Mouse (Mus musculus) gastrocnemius, postnatal 25 days (tissue): ENCODE measurements around the gene Sh3gl1. TPM values are rescaled to one million over a fixed set of nuclear protein-coding genes. Genes with fewer than 3 reads are reported as not detected.

Experiments used
- DNase-seq: peaks from one replicate; pipeline ENCODE4 v3.0.0; 2022
- total RNA-seq, 2 experiments: library from RNA; stranded (reverse); gene quantifications; 1 replicate in 1 of 2; 2 replicates in 1 of 2; pipeline ENCODE4 v1.2.3; 2021

Sh3gl1 gene
- total RNA-seq, 2 experiments from 2014 or later = 10.8 to 12.4 TPM

DNA sequence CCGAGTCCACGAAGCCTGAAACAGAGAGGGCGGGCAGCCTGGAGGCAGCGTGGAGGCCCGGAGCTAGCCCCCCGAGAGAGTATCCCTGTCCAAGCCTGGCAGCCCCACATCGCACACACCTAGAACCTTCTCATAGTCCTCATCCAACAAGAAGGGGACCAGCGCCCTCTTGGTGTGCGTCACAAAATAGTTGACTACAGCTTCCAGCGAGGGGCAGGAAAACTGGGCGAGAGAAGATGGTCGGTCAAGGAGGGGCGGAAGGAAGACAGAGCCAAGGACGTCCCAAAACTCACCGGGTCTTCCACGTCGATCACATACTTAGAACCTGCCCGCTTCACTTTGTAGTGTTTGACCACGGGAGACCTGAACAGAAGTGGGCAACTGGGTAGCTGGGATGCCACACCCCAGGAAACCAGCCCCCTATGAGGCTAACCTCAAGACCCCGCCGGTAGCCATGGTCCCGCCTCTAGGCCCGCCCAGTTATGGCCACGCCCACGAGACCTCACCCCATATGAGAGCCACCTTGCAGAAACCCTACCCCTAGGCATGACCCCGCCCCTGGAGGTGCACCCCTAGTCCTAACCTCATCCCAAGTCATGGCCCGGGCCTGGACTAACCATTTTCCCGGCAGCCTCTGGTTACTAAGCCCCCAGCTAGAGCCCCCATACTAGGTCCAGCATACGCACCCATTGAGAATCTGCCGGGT, 36.5 kb downstream of the Sh3gl1 start:
- DNase-seq = no peak

DNA sequence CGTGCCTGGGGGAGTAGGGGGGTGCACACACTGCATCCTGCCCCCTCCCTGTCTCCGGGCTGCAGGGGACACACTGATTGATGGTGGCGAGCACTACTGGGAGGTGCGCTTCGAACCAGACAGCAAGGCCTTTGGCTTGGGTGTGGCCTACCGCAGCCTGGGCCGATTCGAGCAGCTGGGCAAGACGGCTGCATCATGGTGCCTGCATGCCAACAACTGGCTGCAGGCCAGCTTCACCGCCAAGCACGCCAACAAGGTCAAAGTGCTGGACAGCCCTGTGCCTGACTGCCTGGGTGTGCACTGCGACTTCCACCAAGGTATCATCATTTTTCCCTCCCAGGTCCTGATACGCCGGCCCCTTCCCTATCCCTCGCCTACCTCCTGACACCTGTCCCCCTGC, 40.4 kb downstream of the Sh3gl1 start:
- no peak for DNase-seq

DNA sequence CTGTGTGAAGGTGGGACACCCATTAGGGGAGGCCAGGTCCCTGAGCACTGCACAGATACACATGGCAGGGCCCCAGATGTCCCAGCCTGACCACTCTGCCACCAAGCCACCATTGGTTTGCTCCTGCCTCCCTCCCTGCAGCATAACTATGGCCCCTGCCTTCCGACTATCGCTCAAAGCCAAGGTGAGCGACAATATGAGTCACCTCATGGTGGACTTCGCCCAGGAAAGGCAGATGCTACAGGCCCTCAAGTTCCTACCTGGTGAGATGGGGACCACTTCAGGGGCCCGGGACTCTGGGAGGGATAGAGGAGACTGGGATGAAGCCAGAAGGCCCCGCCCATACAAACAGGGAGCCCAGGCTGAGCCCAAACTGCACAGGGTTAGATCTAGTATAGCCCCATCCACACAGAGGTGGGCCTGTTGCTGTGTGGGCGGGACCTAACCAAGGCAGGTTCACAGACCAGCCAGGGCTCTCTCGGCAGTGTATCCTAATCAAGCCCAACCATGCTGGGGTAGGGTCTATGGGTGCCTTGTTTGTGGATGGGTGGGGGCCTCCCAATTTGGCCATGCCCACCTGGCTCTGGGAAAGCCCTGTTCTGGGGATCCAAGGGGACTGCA, 46.0 kb downstream of the Sh3gl1 start:
- DNase-seq = no peak

DNA sequence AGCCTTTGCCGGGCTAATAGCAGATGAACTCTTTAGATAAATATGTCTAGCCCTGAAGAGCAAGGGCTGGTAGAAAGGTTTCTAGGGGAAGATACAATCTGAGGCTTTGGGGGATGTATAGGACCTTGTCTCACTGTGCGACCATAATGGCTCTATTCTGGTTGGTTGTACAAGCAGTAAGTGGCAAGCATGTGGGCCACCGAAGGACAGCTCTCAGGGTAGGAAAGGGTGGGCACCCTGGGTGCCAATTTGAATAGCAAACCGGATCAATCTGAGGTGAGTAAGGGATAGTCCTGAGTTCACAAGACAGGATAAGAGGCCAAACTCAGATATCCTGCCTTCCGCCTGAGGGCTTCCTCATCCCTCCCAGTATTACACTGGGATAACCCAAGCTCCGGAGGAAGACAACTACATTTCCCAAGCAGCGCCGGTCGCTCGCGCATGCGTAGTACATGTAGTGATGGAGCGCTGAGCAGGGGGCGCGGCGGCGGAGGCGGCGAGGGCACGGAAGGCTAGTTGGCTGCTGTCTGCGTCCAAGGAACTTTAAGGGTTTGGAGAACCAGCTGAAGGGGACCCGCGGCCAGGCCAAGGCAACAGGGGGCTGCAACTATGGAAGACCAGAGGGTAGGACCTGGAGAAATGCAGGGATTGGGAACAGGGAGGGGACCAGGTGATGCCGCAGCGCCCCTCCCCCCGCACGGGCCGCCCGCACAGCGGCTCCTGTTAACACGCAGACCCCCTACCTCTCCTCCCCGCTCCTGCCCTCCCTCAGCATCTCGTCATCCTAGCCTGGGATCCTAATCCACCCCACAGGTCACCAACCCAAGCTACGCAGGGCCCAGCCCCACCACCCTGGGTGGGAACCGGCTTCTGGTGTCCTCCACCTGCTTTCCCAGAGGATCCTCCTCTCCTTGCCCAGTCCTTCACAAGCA, 50.1 kb downstream of the Sh3gl1 start, which contains the start of gene Fsd1:
Gene Fsd1 (plus strand): TSS at position 480 of the 932 bp plus-strand sequence.
- no peak for DNase-seq

DNA sequence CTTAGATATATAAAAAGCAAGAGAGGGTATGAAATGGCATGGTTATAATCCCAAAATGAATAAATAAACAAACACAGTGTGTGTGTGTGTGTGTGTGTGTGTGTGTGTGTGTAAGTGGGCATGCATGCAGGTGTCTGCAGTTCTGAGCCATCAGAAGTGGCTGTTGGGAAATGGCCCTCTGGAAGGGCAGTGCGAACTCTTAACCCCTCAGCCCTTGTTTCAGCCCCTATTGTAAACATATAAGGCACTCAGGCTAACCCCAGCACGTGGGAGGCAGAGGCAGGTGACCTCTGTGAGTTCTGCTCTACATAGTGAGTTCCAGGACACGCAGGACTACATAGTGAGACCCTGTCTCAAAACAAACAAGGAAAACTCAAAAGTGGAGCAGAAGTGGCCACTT, 59.1 kb downstream of the Sh3gl1 start:
- no peak for DNase-seq

DNA sequence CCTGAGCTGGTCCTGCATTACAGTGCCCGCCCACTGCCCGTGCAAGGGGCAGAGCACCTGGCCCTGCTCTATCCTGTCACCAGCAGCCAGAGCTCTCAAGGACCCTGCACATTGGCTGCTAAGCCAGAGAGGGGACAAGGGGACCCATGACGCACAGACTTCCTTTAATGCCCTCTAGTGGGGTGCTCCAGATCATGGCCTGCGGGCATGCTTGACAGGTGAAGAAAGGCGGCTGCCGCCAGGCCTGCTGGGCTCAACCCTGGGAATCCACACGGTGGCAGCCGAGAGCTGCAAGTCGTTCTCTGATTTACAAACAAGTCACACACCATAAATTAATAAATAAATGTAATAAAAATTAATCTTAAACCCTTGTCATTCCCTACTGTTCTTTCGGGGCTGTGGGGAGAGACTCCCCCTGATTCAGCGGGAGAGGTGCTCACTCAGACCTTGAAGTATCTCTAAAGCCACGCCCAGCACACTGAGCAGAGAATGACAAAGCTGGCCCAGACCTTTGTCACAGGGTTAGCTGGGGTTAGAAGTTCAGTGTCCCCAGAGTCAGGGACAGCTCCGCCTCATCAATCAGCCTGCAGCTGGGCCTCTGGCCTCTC, 60.1 kb downstream of the Sh3gl1 start:
- peak; percentile 58 for DNase-seq

DNA sequence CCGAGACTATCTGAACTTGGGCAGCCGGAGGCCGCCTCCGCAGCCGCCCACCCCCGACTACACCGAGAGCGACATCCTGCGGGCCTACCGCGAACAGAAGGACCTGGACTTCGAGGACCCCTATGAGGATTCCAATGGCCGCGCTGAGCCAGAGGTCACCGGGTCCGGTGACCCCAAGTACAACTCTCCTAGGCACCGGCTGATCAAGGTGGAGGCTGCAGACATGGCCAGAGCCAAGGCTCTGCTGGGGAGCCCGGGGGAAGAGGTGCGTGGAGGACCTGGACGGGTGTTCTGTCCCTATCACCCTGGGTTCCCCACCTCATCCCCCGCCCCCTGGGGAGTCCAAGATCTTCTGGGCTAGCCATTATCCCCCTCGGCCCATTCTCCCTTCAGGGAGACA, 65.0 kb downstream of the Sh3gl1 start:
- no peak for DNase-seq

DNA sequence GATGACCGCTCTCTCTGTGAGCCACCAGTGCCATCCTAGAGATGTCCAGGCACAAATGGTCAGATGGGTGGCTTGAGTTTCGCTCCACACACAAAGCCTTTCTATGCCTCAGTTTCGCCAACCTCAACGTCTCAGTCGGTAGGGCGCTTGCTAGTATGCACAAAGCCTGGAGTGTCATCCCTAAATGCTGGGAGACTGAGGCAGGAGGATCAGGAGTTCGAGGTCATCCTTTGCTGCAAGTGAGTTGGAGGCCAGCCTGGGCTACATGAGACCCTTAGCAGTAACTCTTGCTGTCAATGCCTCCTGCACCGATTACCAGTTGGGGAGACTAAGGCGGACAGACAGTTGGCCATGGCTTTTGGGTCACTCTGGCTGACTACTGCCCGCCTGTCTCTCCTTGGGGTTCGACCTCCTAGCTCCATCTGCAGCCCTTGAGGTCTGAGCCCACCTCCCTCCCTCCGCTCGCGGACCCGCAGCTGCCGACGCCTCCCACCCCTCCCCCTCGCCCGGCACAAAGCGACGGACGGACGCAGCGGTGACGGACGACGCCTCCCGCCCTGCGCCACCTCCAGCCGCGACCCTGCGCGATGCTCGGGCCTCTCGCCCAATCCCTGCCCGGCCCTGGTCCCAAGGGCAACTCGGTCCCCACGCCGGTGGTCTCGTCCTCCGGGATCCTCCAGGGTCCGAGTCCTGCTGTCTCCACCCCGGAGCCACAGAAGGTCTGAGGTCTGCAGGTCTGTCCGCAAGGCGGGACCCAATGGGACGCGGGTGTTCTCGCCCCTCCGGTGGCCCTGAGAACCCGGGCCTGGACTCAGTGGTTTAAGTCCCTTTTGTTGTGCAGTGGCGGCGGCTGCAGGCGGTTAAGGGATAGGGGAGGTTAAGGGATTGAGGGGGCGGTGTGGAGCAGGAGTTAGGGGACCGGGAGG, 66.2 kb downstream of the Sh3gl1 start, which contains the start of gene Shd:
Gene Shd (plus strand): TSS at position 502 of the 926 bp plus-strand sequence.
- no peak for DNase-seq

DNA sequence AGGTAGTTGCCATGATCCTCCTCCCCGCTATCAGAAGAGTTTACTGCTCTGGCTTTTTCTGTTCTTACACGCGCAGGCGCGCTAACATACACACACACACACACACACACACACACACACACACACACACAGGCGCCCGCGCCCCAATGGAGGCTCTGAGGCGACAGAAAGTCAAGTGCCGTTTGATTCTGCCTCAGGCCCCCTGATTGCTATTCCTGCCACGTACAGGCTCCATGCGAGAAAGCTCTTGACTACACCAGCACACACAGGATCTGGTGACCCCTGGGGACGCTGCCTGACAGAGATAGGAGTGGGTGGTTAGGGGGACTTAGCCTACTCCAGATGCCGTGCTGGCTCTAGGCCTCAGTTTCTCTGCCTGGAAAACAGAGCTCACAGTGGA, 66.9 kb downstream of the Sh3gl1 start:
- DNase-seq = no peak

DNA sequence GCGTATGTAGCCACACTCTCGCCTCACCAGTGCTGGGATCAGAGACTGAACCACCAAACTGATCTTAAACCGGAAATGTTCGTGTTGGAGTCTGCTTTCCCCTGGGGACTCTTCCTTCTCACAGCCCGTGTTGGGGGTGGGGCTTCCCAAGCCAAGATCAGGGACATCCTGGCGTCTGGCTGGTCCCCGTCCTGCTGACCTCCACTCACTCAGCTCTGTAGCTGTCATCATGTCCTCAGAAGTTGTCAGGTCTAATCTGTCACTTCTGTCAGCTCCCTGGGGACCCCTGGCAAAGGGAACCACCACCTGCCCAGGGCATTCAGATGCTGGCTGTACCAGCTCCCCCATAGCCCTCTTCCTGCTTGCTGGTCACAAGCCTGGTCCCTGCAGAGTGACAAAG, 68.2 kb downstream of the Sh3gl1 start:
- DNase-seq = no peak

DNA sequence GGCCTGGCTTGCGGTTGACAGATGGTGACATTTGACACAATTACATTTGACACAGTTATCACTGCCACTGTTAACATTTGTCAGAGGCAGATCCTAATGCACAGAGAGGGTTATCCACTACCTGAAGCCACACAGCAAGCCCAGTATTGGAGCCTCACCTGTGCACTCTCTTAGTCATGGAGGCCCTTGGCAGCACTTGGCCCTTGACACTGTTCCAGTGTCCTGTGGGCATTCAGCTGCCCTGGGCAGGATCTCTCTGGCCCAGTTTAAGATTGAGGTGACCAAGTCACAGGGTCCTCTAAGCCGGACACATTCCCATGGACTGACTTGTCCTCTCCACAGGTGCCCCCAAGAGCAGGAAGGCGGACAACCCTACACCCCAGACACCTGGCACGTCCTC, 69.2 kb downstream of the Sh3gl1 start:
- no peak for DNase-seq

Other genes with a start within 250 kb of the Sh3gl1 start
- 1 to 10 TPM; 2.7 to 3.2 TPM for gene Zfp119a, start 157.7 kb downstream of the Sh3gl1 start, total RNA-seq
- gene Zfp959, start 144.5 kb downstream of the Sh3gl1 start, total RNA-seq = 1 to 10 TPM; 2.6 to 3.4 TPM
- gene Zfp119b, start 87.1 kb downstream of the Sh3gl1 start, total RNA-seq = 1 to 10 TPM; 3.0 to 3.1 TPM
- gene Ebi3, start 84.0 kb downstream of the Sh3gl1 start, total RNA-seq = under 1 TPM in 1 of 2 experiments, not detected in 1; 0.31 TPM
- gene Yju2, start 77.5 kb downstream of the Sh3gl1 start, total RNA-seq = 1 to 10 TPM; 7.8 TPM
- under 1 TPM in 1 of 2 experiments, not detected in 1; 0.28 TPM for gene Shd, start 66.2 kb downstream of the Sh3gl1 start, total RNA-seq
- not detected for gene Fsd1, start 50.1 kb downstream of the Sh3gl1 start, total RNA-seq
- 1 to 10 TPM; 2.6 to 4.9 TPM for gene Stap2, start 31.1 kb downstream of the Sh3gl1 start, total RNA-seq
- 10 to 100 TPM; 43.3 to 44.4 TPM for gene Mpnd, start 30.9 kb downstream of the Sh3gl1 start, total RNA-seq
- gene Chaf1a, start 3.8 kb upstream of the Sh3gl1 start, total RNA-seq = 1 to 10 TPM in 1 of 2 experiments, under 1 TPM in 1; 0.79 to 1.3 TPM
- 10 to 100 TPM; 42.7 to 46.1 TPM for gene Ubxn6, start 38.4 kb upstream of the Sh3gl1 start, total RNA-seq
- gene Hdgfl2, start 43.0 kb upstream of the Sh3gl1 start, total RNA-seq = 10 to 100 TPM; 21.5 to 24.2 TPM
- 100 to 1,000 TPM; 177 to 234 TPM for gene Plin4, start 73.2 kb upstream of the Sh3gl1 start, total RNA-seq
- 10 to 100 TPM; 27.7 to 29.0 TPM for gene Plin5, start 81.0 kb upstream of the Sh3gl1 start, total RNA-seq
- gene Lrg1, start 85.4 kb upstream of the Sh3gl1 start, total RNA-seq = 10 to 100 TPM; 13.4 to 24.9 TPM
- 1 to 10 TPM; 1.9 to 4.2 TPM for gene Sema6b, start 103.7 kb upstream of the Sh3gl1 start, total RNA-seq
- under 1 TPM; 0.64 to 0.78 TPM for gene Tnfaip8l1, start 125.8 kb upstream of the Sh3gl1 start, total RNA-seq
- 10 to 100 TPM; 20.3 to 21.7 TPM for gene Mydgf, start 147.3 kb upstream of the Sh3gl1 start, total RNA-seq
- gene Dpp9, start 182.3 kb upstream of the Sh3gl1 start, total RNA-seq = 10 to 100 TPM; 27.1 to 31.8 TPM
- 100 to 1,000 TPM; 133 to 135 TPM for gene Fem1a, start 220.2 kb upstream of the Sh3gl1 start, total RNA-seq
- gene Ticam1, start 240.2 kb upstream of the Sh3gl1 start, total RNA-seq = 1 to 10 TPM; 2.8 to 3.0 TPM